Mouse (Mus musculus): ENCODE measurements at regions not wholly inside any gene's neighbourhood (a gene's known extent, or its start where the extent isn't known, plus 50 kb on each side); places are given as distances from the start of the nearest gene placed in this dataset.
A peak's percentile ranks its signal among the peaks of the same experiment; 100 is the strongest.

- H3K4me3 ChIP-seq = no peak overlapping the region
Observed at GRCm38 (mm10) chr9:31995101-31995500, 81.8 kb upstream of the Barx2 start.

GRCm38 (mm10) chr9:31995700-31996099 is 82.4 kb upstream of the Barx2 start:
- H3K27me3 ChIP-seq (replicated peaks) = peaks cover 16% of the 10 kb centered on the region; the same call in 1 of the 2 replicates
- no peaks in the 10 kb centered on the region for H3K9me3 ChIP-seq (replicated peaks)
- peaks cover 27% of the 10 kb centered on the region for H3K4me1 ChIP-seq
- H3K27ac ChIP-seq = no peak overlapping the region
- WGBS (ENCODE audit: insufficient replicate concordance) = 14% methylated on average over 4 of the region's 4 CpGs
- ATAC-seq = no peak
- no peaks in the 10 kb centered on the region for H3K36me3 ChIP-seq
- no peak overlapping the region for H3K4me2 ChIP-seq
- no peak overlapping the region for H3K9ac ChIP-seq
- H3K4me3 ChIP-seq = no peak overlapping the region

More at GRCm38 (mm10) chr9:31995101-31995500, 81.8 kb upstream of the Barx2 start:
- H3K9ac ChIP-seq = no peak overlapping the region
- ATAC-seq = no peak
- no peak overlapping the region for H3K27ac ChIP-seq
- WGBS (ENCODE audit: insufficient replicate concordance) = 59% methylated on average over 3 of the region's 3 CpGs
- H3K27me3 ChIP-seq (replicated peaks) = peaks cover 16% of the 10 kb centered on the region; the same call in 1 of the 2 replicates
- H3K36me3 ChIP-seq = no peaks in the 10 kb centered on the region
- H3K4me1 ChIP-seq = peaks cover 27% of the 10 kb centered on the region
- H3K4me2 ChIP-seq = no peak overlapping the region
- H3K9me3 ChIP-seq (replicated peaks) = no peaks in the 10 kb centered on the region

- Histone ChIP-seq H3K27ac (peak overlapping the region; percentile 7; the same call in 1 of the 2 replicates), H3K4me1 (peaks cover 27% of the 10 kb centered on the region)
- 0 out of 2 replicates have a peak, but pooled peaks have one; percentile 47 for ATAC-seq
Observed at GRCm38 (mm10) chr9:31996466-31997177, 83.4 kb upstream of the Barx2 start.

GRCm38 (mm10) chr9:31997178-31998097 is 84.2 kb upstream of the Barx2 start:
- H3K4me2 ChIP-seq = peak overlapping the region; percentile 37
- no peak overlapping the region for H3K4me3 ChIP-seq
- H3K9ac ChIP-seq = no peak overlapping the region
- H3K27ac ChIP-seq = no peak overlapping the region
- peak; percentile 36; the same call in 1 of the 2 replicates for ATAC-seq
- no peaks in the 10 kb centered on the region for H3K9me3 ChIP-seq (replicated peaks)
- H3K4me1 ChIP-seq = peaks cover 27% of the 10 kb centered on the region
- H3K27me3 ChIP-seq (replicated peaks) = peaks cover 16% of the 10 kb centered on the region; the same call in 1 of the 2 replicates
- WGBS (ENCODE audit: insufficient replicate concordance) = 26% methylated on average over 25 of the region's 25 CpGs
- no peaks in the 10 kb centered on the region for H3K36me3 ChIP-seq

More at GRCm38 (mm10) chr9:31996466-31997177, 83.4 kb upstream of the Barx2 start:
- 48% methylated on average over 7 of the region's 7 CpGs for WGBS (ENCODE audit: insufficient replicate concordance)
- no peaks in the 10 kb centered on the region for H3K36me3 ChIP-seq
- no peak overlapping the region for H3K4me2 ChIP-seq
- H3K4me3 ChIP-seq = no peak overlapping the region
- H3K9me3 ChIP-seq (replicated peaks) = no peaks in the 10 kb centered on the region
- peaks cover 16% of the 10 kb centered on the region; the same call in 1 of the 2 replicates for H3K27me3 ChIP-seq (replicated peaks)
- no peak overlapping the region for H3K9ac ChIP-seq

GRCm38 (mm10) chr9:31998488-31999280 is 85.4 kb upstream of the Barx2 start:
- Histone ChIP-seq H3K4me3 (no peak overlapping the region), H3K4me1 (peaks cover 27% of the 10 kb centered on the region), H3K4me2 (no peak overlapping the region), H3K9ac (no peak overlapping the region), H3K27ac (no peak overlapping the region), H3K36me3 (no peaks in the 10 kb centered on the region), H3K9me3 (replicated peaks) (no peaks in the 10 kb centered on the region), H3K27me3 (replicated peaks) (peaks cover 16% of the 10 kb centered on the region; the same call in 1 of the 2 replicates)
- ATAC-seq = no peak
- 60% methylated on average over 4 of the region's 4 CpGs for whole genome bisulfite sequencing (ENCODE audit: insufficient replicate concordance)

GRCm38 (mm10) chr9:31999760-32000159 is 86.5 kb upstream of the Barx2 start:
- Histone ChIP-seq H3K27me3 (replicated peaks) (peaks cover 16% of the 10 kb centered on the region; the same call in 1 of the 2 replicates), H3K9ac (no peak overlapping the region), H3K4me3 (no peak overlapping the region), H3K36me3 (no peaks in the 10 kb centered on the region), H3K4me2 (no peak overlapping the region), H3K27ac (no peak overlapping the region), H3K9me3 (replicated peaks) (no peaks in the 10 kb centered on the region), H3K4me1 (peaks cover 23% of the 10 kb centered on the region)
- WGBS (ENCODE audit: insufficient replicate concordance) = 35% methylated on average over 1 of the region's 1 CpGs
- no peak for ATAC-seq

GRCm38 (mm10) chr9:32002924-32003323 is 89.7 kb upstream of the Barx2 start:
- ATAC-seq = no peak
- H3K9ac ChIP-seq = no peak overlapping the region
- 47% methylated on average over 4 of the region's 4 CpGs for WGBS (ENCODE audit: insufficient replicate concordance)

GRCm38 (mm10) chr9:32003730-32004129 is 90.5 kb upstream of the Barx2 start:
- 70% methylated on average over 7 of the region's 7 CpGs for WGBS (ENCODE audit: insufficient replicate concordance)
- Histone ChIP-seq H3K27me3 (replicated peaks) (peaks cover 4% of the 10 kb centered on the region; the same call in 1 of the 2 replicates), H3K9me3 (replicated peaks) (no peaks in the 10 kb centered on the region), H3K36me3 (no peaks in the 10 kb centered on the region), H3K9ac (no peak overlapping the region), H3K4me2 (no peak overlapping the region), H3K4me1 (no peaks in the 10 kb centered on the region), H3K27ac (no peak overlapping the region), H3K4me3 (no peak overlapping the region)
- ATAC-seq = no peak

More at GRCm38 (mm10) chr9:32002924-32003323, 89.7 kb upstream of the Barx2 start:
- peaks cover 2% of the 10 kb centered on the region; the same call in 1 of the 2 replicates for H3K4me1 ChIP-seq
- H3K27me3 ChIP-seq (replicated peaks) = peaks cover 8% of the 10 kb centered on the region; the same call in 1 of the 2 replicates
- H3K4me2 ChIP-seq = no peak overlapping the region
- no peaks in the 10 kb centered on the region for H3K9me3 ChIP-seq (replicated peaks)
- no peak overlapping the region for H3K27ac ChIP-seq
- H3K36me3 ChIP-seq = no peaks in the 10 kb centered on the region
- no peak overlapping the region for H3K4me3 ChIP-seq

- no peak overlapping the region for H3K4me3 ChIP-seq
- H3K27me3 ChIP-seq (replicated peaks) = no peaks in the 10 kb centered on the region; the same call in 1 of the 2 replicates
- H3K9me3 ChIP-seq (replicated peaks) = no peaks in the 10 kb centered on the region
- no peaks in the 10 kb centered on the region for H3K4me1 ChIP-seq
- 60% methylated on average over 9 of the region's 9 CpGs for WGBS (ENCODE audit: insufficient replicate concordance)
- H3K4me2 ChIP-seq = no peak overlapping the region
- no peak overlapping the region for H3K9ac ChIP-seq
- ATAC-seq = no peak
- H3K27ac ChIP-seq = no peak overlapping the region
- H3K36me3 ChIP-seq = no peaks in the 10 kb centered on the region
Observed at GRCm38 (mm10) chr9:32005348-32005747, 92.1 kb upstream of the Barx2 start.

GRCm38 (mm10) chr9:32006350-32006749 is 93.1 kb upstream of the Barx2 start:
- H3K4me1 ChIP-seq = no peaks in the 10 kb centered on the region
- H3K4me2 ChIP-seq = no peak overlapping the region
- no peak for ATAC-seq
- H3K27ac ChIP-seq = no peak overlapping the region
- WGBS (ENCODE audit: insufficient replicate concordance) = 53% methylated on average over 4 of the region's 4 CpGs
- H3K27me3 ChIP-seq (replicated peaks) = no peaks in the 10 kb centered on the region
- no peaks in the 10 kb centered on the region for H3K36me3 ChIP-seq
- H3K4me3 ChIP-seq = no peak overlapping the region
- no peak overlapping the region for H3K9ac ChIP-seq
- H3K9me3 ChIP-seq (replicated peaks) = no peaks in the 10 kb centered on the region

All from liver, embryonic 12.5 days (tissue).